Mouse (Mus musculus): ENCODE measurements around the gene Btc. TPM values are rescaled to one million over a fixed set of nuclear protein-coding genes. Genes with fewer than 3 reads are reported as not detected.

Gene Btc
- polyA plus RNA-seq, 1 experiment from 2014 or later = 0.76 TPM

DNA sequence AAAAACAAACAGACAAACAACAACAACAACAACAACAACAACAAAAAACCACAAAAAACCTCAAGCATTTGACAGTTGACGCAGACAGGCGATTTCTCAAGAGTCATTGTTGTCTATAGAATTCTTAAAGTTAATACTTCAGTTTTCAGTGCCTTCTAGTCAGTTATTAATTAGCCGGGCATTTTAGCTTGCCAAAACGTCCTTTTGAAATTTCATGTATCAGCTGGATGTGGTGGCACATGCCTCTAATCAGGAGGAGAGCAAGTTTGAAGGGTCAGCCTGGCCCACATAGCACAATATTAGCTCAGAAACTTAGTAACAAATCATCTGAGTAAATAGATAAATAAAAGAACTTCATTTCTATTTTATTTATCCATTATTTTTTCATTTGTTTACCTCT lies 487 bp upstream of the Btc start:
- DNase-seq (ENCODE audit: low spot score) (no peak), ATAC-seq (replicated peaks; ENCODE audit: insufficient number of reproducible peaks, low FRiP score, low TSS enrichment, low read depth) (no peak)
- Histone ChIP-seq H3K27ac (replicated peaks; ENCODE audit: low read depth, low read length) (no peak overlapping the region), H3K9me3 (replicated peaks; ENCODE audit: control insufficient read depth, low read length) (no peaks in the 10 kb centered on the region), H3K27me3 (ENCODE audit: control insufficient read depth, insufficient read depth, low read length) (no peaks in the 10 kb centered on the region), H3K4me2 (ENCODE audit: low read depth, low read length) (no peak overlapping the region), H3K4me3 (ENCODE audit: low read depth, low read length) (no peak overlapping the region), H3K4me1 (ENCODE audit: control insufficient read depth, insufficient read depth, low read length) (no peaks in the 10 kb centered on the region; the same call in 1 of the 2 replicates), H3K36me3 (replicated peaks; ENCODE audit: control insufficient read depth, insufficient read depth, low read depth, low read length) (no peaks in the 10 kb centered on the region), H3K9ac (replicated peaks; ENCODE audit: low read length) (no peak overlapping the region)
- 83% methylated on average over 4 of the region's 4 CpGs for WGBS

DNA sequence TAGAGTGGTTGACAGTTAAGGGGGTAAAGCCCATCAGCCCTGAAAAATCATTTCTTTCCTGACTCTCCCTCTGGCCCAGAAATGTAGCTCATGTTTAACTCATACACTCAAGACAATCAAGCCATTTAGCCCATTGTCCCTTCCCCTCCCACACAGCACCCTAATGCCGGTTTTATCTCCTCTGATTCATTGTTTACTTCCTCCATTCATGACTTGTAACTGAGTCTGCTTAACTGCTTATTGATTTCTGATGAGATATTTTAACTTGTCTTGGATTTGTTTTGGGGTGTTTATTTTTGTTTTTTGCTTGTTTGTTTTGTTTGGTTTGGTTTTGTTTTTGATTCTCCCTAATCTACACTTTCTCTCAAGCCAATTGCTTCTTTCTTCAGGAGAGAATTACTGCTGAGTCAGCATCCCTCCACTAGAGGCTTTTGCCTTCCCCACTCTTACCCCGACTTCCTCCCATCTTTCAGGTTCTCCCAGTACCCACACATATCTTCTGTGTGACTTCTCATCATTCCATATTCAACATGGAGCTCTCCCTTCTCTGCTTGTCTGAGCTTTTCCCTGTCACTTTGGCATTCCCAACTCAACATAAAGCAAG lies 2.2 kb downstream of the Btc start:
- Histone ChIP-seq H3K4me2 (ENCODE audit: low read depth, low read length) (no peak overlapping the region), H3K9ac (replicated peaks; ENCODE audit: low read length) (no peak overlapping the region), H3K4me3 (ENCODE audit: low read depth, low read length) (no peak overlapping the region), H3K27me3 (ENCODE audit: control insufficient read depth, insufficient read depth, low read length) (no peaks in the 10 kb centered on the region), H3K27ac (replicated peaks; ENCODE audit: low read depth, low read length) (no peak overlapping the region), H3K36me3 (replicated peaks; ENCODE audit: control insufficient read depth, insufficient read depth, low read depth, low read length) (no peaks in the 10 kb centered on the region), H3K4me1 (ENCODE audit: control insufficient read depth, insufficient read depth, low read length) (no peaks in the 10 kb centered on the region; the same call in 1 of the 2 replicates), H3K9me3 (replicated peaks; ENCODE audit: control insufficient read depth, low read length) (no peaks in the 10 kb centered on the region)
- WGBS = 59% methylated on average over 2 of the region's 2 CpGs
- ATAC-seq (replicated peaks; ENCODE audit: insufficient number of reproducible peaks, low FRiP score, low TSS enrichment, low read depth) (no peak), DNase-seq (ENCODE audit: low spot score) (no peak)

DNA sequence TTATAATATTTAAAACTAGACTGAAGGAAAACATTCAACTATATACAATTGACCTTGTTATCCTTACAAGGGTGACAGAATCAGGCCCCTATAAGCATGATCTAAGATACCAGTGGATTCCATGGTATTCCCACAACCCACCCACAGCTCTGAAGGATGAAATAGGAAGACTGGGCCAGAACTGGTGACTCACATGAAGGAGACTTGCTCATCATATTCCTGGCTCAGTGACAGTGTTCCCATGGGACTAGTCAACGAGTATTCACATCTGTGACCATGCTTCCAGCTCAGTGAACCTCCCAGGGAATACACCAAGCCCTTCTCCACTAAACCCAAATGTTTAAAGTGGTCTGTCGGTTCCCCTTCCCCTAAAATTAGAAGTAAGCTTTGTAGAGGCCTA lies 27.3 kb downstream of the Btc start:
- no peaks in the 10 kb centered on the region for H3K27me3 ChIP-seq (ENCODE audit: control insufficient read depth, insufficient read depth, low read length)
- H3K9me3 ChIP-seq (replicated peaks; ENCODE audit: control insufficient read depth, low read length) = no peaks in the 10 kb centered on the region
- no peak overlapping the region for H3K27ac ChIP-seq (replicated peaks; ENCODE audit: low read depth, low read length)
- H3K36me3 ChIP-seq (replicated peaks; ENCODE audit: control insufficient read depth, insufficient read depth, low read depth, low read length) = no peaks in the 10 kb centered on the region
- H3K9ac ChIP-seq (replicated peaks; ENCODE audit: low read length) = no peak overlapping the region
- H3K4me2 ChIP-seq (ENCODE audit: low read depth, low read length) = no peak overlapping the region
- H3K4me1 ChIP-seq (ENCODE audit: control insufficient read depth, insufficient read depth, low read length) = no peaks in the 10 kb centered on the region
- WGBS = 61% methylated on average over 2 of the region's 2 CpGs
- no peak for ATAC-seq (replicated peaks; ENCODE audit: insufficient number of reproducible peaks, low FRiP score, low TSS enrichment, low read depth)
- no peak overlapping the region for H3K4me3 ChIP-seq (ENCODE audit: low read depth, low read length)
- DNase-seq (ENCODE audit: low spot score) = no peak

DNA sequence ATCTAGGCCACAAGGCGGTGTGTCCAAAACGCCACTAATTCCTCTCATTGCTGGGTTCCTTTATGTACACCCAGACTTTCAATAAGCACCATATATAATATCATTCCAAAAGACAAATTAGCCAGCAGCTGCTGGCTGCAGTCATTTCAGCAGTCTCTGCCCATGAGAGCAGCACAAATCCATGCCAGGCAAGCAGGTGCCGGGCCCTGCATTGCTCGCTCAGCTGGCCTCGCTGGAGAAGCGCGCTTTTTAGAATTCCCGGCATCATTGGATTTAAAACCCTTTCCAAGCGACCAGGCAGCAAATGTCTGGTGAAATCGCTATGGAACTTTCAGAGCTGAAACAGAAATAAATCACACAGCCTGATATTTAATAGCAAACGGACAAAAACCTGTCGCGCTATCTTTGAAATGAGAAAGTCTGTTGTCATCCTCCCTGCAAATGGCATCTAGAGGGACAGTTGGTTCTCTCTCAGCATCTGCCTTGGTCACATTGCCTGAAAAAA lies 34.7 kb downstream of the Btc start:
- Histone ChIP-seq H3K9ac (replicated peaks; ENCODE audit: low read length) (no peak overlapping the region), H3K4me3 (ENCODE audit: low read depth, low read length) (no peak overlapping the region), H3K4me1 (ENCODE audit: control insufficient read depth, insufficient read depth, low read length) (no peaks in the 10 kb centered on the region), H3K27ac (replicated peaks; ENCODE audit: low read depth, low read length) (no peak overlapping the region), H3K4me2 (ENCODE audit: low read depth, low read length) (no peak overlapping the region), H3K27me3 (ENCODE audit: control insufficient read depth, insufficient read depth, low read length) (no peaks in the 10 kb centered on the region), H3K9me3 (replicated peaks; ENCODE audit: control insufficient read depth, low read length) (no peaks in the 10 kb centered on the region), H3K36me3 (replicated peaks; ENCODE audit: control insufficient read depth, insufficient read depth, low read depth, low read length) (no peaks in the 10 kb centered on the region)
- WGBS = 92% methylated on average over 13 of the region's 13 CpGs
- ATAC-seq (replicated peaks; ENCODE audit: insufficient number of reproducible peaks, low FRiP score, low TSS enrichment, low read depth) = no peak
- no peak for DNase-seq (ENCODE audit: low spot score)

DNA sequence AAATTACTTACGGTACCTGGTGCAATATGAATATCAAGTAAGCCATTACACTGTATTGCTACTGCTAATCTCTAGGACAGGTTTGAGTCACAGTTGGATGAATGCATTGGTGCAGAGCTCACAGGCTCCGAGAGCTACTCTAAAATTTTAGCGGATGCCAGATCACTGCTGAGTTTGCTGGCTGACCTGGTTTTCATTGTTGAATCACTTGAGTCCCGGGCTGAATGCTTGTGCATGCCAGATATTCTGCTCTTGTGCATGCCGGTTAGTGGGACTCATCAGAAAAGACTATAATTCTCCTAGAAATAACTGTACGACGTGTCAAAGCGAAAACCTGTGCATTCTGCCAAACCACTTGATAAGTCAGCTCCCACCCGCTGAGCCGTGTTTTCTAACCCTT lies 35.9 kb downstream of the Btc start:
- H3K27ac ChIP-seq (replicated peaks; ENCODE audit: low read depth, low read length) = no peak overlapping the region
- WGBS = 88% methylated on average over 10 of the region's 10 CpGs
- no peak overlapping the region for H3K4me2 ChIP-seq (ENCODE audit: low read depth, low read length)
- H3K36me3 ChIP-seq (replicated peaks; ENCODE audit: control insufficient read depth, insufficient read depth, low read depth, low read length) = no peaks in the 10 kb centered on the region
- H3K9me3 ChIP-seq (replicated peaks; ENCODE audit: control insufficient read depth, low read length) = no peaks in the 10 kb centered on the region
- DNase-seq (ENCODE audit: low spot score) (no peak), ATAC-seq (replicated peaks; ENCODE audit: insufficient number of reproducible peaks, low FRiP score, low TSS enrichment, low read depth) (no peak)
- no peak overlapping the region for H3K9ac ChIP-seq (replicated peaks; ENCODE audit: low read length)
- H3K27me3 ChIP-seq (ENCODE audit: control insufficient read depth, insufficient read depth, low read length) = no peaks in the 10 kb centered on the region
- H3K4me1 ChIP-seq (ENCODE audit: control insufficient read depth, insufficient read depth, low read length) = no peaks in the 10 kb centered on the region
- no peak overlapping the region for H3K4me3 ChIP-seq (ENCODE audit: low read depth, low read length)

DNA sequence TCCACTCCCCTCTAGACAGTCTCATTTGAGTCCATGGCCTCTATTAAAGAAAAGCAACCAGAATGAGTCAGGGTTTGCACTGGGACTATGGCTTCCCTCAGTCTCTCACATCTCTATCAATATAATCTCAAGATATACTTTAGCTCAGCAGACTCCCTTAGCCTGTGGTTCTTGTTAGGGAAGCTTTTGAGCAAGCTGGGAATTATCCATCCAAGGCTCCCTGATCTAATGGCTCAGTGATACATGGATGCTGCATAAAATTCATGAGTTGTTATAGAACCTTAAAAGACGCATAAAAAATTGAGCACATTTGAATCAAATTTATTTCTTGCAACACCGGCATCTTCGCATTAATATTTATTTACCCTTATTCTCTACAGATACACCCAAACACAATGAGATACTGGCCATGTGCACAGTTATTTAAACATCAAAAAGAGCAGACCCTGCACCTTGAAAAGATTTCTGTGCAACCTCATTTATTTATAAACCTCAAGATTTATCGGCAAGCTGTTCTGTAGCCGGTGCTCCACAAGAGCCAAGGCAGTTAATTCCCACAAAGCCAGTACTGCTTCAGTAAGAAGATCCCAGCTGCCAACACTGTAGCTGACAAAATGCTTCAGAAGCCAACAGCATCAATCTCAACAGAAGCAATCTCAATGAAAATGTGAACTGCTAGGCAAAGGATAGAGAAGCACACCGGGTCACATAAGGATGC lies 39.4 kb downstream of the Btc start:
- Histone ChIP-seq H3K27me3 (ENCODE audit: control insufficient read depth, insufficient read depth, low read length) (no peaks in the 10 kb centered on the region), H3K9me3 (replicated peaks; ENCODE audit: control insufficient read depth, low read length) (no peaks in the 10 kb centered on the region), H3K4me2 (ENCODE audit: low read depth, low read length) (no peak overlapping the region), H3K36me3 (replicated peaks; ENCODE audit: control insufficient read depth, insufficient read depth, low read depth, low read length) (no peaks in the 10 kb centered on the region), H3K4me3 (ENCODE audit: low read depth, low read length) (no peak overlapping the region), H3K9ac (replicated peaks; ENCODE audit: low read length) (no peak overlapping the region), H3K27ac (replicated peaks; ENCODE audit: low read depth, low read length) (no peak overlapping the region), H3K4me1 (ENCODE audit: control insufficient read depth, insufficient read depth, low read length) (no peaks in the 10 kb centered on the region)
- ATAC-seq (replicated peaks; ENCODE audit: insufficient number of reproducible peaks, low FRiP score, low TSS enrichment, low read depth) (no peak), DNase-seq (ENCODE audit: low spot score) (no peak)
- WGBS = 92% methylated on average over 6 of the region's 6 CpGs

DNA sequence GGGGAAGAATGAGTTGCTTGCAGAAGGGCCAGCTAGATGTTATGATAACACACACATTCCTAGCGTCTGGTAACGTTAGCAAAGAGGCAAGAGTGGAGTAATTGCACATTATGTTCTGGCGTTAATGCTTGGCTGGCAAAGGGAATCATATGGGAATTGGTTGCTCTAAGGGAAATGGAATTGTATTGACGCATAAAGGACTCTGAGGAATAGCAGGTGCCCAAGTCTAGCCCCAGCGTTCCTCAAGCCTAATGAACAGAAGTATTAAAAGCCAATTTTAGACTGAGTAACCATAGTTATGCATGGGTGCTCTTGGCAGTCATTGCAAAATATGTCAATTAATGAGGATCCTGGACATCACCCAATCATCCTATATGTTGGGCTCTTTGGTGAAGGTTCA lies 50.1 kb downstream of the Btc start:
- no peak for ATAC-seq (replicated peaks; ENCODE audit: insufficient number of reproducible peaks, low FRiP score, low TSS enrichment, low read depth)
- H3K27ac ChIP-seq (replicated peaks; ENCODE audit: low read depth, low read length) = no peak overlapping the region
- no peaks in the 10 kb centered on the region for H3K27me3 ChIP-seq (ENCODE audit: control insufficient read depth, insufficient read depth, low read length)

DNA sequence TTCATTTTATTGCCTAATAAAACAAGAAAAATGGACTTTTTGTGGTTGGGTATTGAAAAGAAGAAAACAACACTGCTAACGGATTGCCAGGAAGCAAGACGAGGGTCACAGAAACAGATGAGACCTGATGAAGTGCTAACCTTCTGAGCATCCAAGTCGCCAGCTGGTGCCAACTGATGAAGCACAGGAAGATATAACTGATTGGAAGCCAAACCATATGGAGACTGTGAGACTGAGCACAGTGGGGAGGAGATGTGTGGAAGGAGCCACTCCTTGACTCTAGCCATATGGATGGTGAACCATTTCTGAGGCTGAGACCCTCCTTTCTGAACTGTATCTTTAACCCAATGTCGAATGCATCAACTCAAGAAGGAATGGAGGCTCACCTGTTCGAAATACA lies 57.1 kb downstream of the Btc start:
- no peaks in the 10 kb centered on the region for H3K4me1 ChIP-seq (ENCODE audit: control insufficient read depth, insufficient read depth, low read length)
- no peaks in the 10 kb centered on the region for H3K9me3 ChIP-seq (replicated peaks; ENCODE audit: control insufficient read depth, low read length)
- H3K27me3 ChIP-seq (ENCODE audit: control insufficient read depth, insufficient read depth, low read length) = no peaks in the 10 kb centered on the region
- H3K27ac ChIP-seq (replicated peaks; ENCODE audit: low read depth, low read length) = no peak overlapping the region
- no peak for DNase-seq (ENCODE audit: low spot score)
- 79% methylated on average over 5 of the region's 5 CpGs for WGBS
- no peaks in the 10 kb centered on the region for H3K36me3 ChIP-seq (replicated peaks; ENCODE audit: control insufficient read depth, insufficient read depth, low read depth, low read length)
- no peak overlapping the region for H3K4me2 ChIP-seq (ENCODE audit: low read depth, low read length)
- no peak overlapping the region for H3K4me3 ChIP-seq (ENCODE audit: low read depth, low read length)
- no peak overlapping the region for H3K9ac ChIP-seq (replicated peaks; ENCODE audit: low read length)
- ATAC-seq (replicated peaks; ENCODE audit: insufficient number of reproducible peaks, low FRiP score, low TSS enrichment, low read depth) = no peak

More for the DNA sequence above, 50.1 kb downstream of the Btc start:
- no peak overlapping the region for H3K4me3 ChIP-seq (ENCODE audit: low read depth, low read length)
- no peak overlapping the region for H3K9ac ChIP-seq (replicated peaks; ENCODE audit: low read length)
- H3K36me3 ChIP-seq (replicated peaks; ENCODE audit: control insufficient read depth, insufficient read depth, low read depth, low read length) = no peaks in the 10 kb centered on the region
- 62% methylated on average over 5 of the region's 5 CpGs for WGBS
- H3K9me3 ChIP-seq (replicated peaks; ENCODE audit: control insufficient read depth, low read length) = no peaks in the 10 kb centered on the region
- H3K4me2 ChIP-seq (ENCODE audit: low read depth, low read length) = no peak overlapping the region
- DNase-seq (ENCODE audit: low spot score) = no peak
- H3K4me1 ChIP-seq (ENCODE audit: control insufficient read depth, insufficient read depth, low read length) = no peaks in the 10 kb centered on the region
